Mouse (Mus musculus) forebrain, embryonic 11.5 days (tissue): Measurements from ENCODE around the gene Fam131a. TPM values are rescaled to one million over a fixed set of nuclear protein-coding genes. Genes with fewer than 3 reads are reported as not detected.

Source experiments
- ATAC-seq: fragments of 200-750 bp; cut with Nextera tagmentation; replicated peaks from 2 replicates; pipeline ENCODE4 v1.8.0; 2017; ENCODE audit warnings: moderate TSS enrichment; ENCODE audit not compliant: low FRiP score
- DNase-seq: peaks from one replicate; pipeline ENCODE4 v3.0.0-alpha.2; 2017; ENCODE audit warnings: low spot score
- H3K27ac ChIP-seq: fragments of 300-500 bp; sonication (generic); 2 replicates; pipeline ENCODE4 v1.5.1; 2014; ENCODE audit warnings: low read depth, low read length
- H3K27me3 ChIP-seq: fragments of 300-500 bp; sonication (generic); 2 replicates; pipeline ENCODE4 v1.6.1; 2014; ENCODE audit warnings: mild to moderate bottlenecking, low read length, mixed read lengths; ENCODE audit not compliant: control insufficient read depth, insufficient read depth
- H3K36me3 ChIP-seq: fragments of 300-500 bp; sonication (generic); 2 replicates; pipeline ENCODE4 v1.6.1; 2014; ENCODE audit warnings: mild to moderate bottlenecking, low read length, moderate library complexity, mixed read lengths; ENCODE audit not compliant: control insufficient read depth, insufficient read depth
- H3K4me1 ChIP-seq: fragments of 300-500 bp; sonication (generic); replicated peaks from 2 replicates; pipeline ENCODE4 v1.6.1; 2014; ENCODE audit warnings: low read length, mixed read lengths; ENCODE audit not compliant: control insufficient read depth, insufficient read depth
- H3K4me2 ChIP-seq: fragments of 300-500 bp; sonication (generic); 2 replicates; pipeline ENCODE4 v1.6.1; 2014; ENCODE audit warnings: low read depth, mild to moderate bottlenecking, low read length, moderate library complexity, mixed read lengths; ENCODE audit not compliant: severe bottlenecking
- H3K4me3 ChIP-seq: fragments of 300-500 bp; sonication (generic); 2 replicates; pipeline ENCODE4 v1.5.1; 2014; ENCODE audit warnings: low read depth, low read length
- H3K9ac ChIP-seq: fragments of 300-500 bp; sonication (generic); 2 replicates; pipeline ENCODE4 v1.6.1; 2014; ENCODE audit warnings: low read length
- H3K9me3 ChIP-seq: fragments of 300-500 bp; sonication (generic); 2 replicates; pipeline ENCODE4 v1.6.1; 2016; ENCODE audit warnings: low read length, mixed read lengths; ENCODE audit not compliant: control insufficient read depth
- WGBS: fragments of 180-500 bp; shearing (Covaris S2); extraction: QIAGEN DNeasy Blood & Tissue Kit; methylation state at CpG from one replicate; pipeline ENCODE4 v1.1.7; 2014; 5-methylcytosine and 5-hydroxymethylcytosine counted together
- polyA plus RNA-seq: library from polyadenylated mRNA; unstranded; fragments of >200 nt; fragmentation: Nextera tagmentation; extraction: Ambion mirVana; gene quantifications from 2 replicates; pipeline ENCODE4 v1.2.1, GENCODE M21; 2014

Fam131a gene
- polyA plus RNA-seq, 1 experiment from 2014 or later, result 15.2 TPM

GRCm38 (mm10) chr16:20701729-20702521, 8.9 kb downstream of the Fam131a start:
- Histone ChIP-seq H3K4me3 (0 out of 2 replicates have a peak overlapping the region, but pooled peaks have one; percentile 3), H3K27me3 (no peaks in the 10 kb centered on the region), H3K9me3 (no peaks in the 10 kb centered on the region), H3K9ac (peak overlapping the region; percentile 42), H3K4me1 (peaks cover 17% of the 10 kb centered on the region), H3K27ac (peak overlapping the region; percentile 62), H3K4me2 (peak overlapping the region; percentile 11; the same call in 1 of the 2 replicates), H3K36me3 (no peaks in the 10 kb centered on the region; the same call in 1 of the 2 replicates)
- DNase-seq (peak; percentile 67), ATAC-seq (peak; percentile 42)
- WGBS, result 13% methylated on average over 12 of the region's 12 CpGs

DNA sequence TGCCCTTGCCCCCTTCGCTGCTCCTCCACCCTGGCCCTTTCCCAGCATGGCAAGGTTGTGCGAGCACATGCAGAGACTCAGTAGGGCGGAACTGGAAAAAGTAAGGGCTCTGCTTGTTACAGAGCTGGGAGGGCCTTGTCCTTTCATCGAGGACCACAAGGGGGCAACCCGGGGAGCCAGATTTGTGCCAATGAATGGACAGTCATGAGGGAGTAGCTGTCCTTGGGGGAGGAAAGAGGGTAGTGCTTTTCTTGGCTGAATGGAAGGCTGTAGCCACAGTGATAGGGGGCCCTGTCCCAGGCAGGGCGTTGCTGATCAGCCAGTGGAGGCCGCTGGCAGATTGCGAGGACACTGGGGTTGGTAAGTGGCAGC, 9.5 kb downstream of the Fam131a start:
- Histone ChIP-seq H3K36me3 (no peaks in the 10 kb centered on the region; the same call in 1 of the 2 replicates), H3K4me2 (0 out of 2 replicates have a peak overlapping the region, but pooled peaks have one; percentile 11), H3K4me3 (no peak overlapping the region), H3K27me3 (no peaks in the 10 kb centered on the region), H3K4me1 (peaks cover 17% of the 10 kb centered on the region), H3K9me3 (no peaks in the 10 kb centered on the region), H3K9ac (peak overlapping the region; percentile 42), H3K27ac (peak overlapping the region; percentile 62)
- WGBS, result 6% methylated on average over 8 of the region's 8 CpGs
- ATAC-seq, result peak; percentile 63
- peak; percentile 85 for DNase-seq

DNA sequence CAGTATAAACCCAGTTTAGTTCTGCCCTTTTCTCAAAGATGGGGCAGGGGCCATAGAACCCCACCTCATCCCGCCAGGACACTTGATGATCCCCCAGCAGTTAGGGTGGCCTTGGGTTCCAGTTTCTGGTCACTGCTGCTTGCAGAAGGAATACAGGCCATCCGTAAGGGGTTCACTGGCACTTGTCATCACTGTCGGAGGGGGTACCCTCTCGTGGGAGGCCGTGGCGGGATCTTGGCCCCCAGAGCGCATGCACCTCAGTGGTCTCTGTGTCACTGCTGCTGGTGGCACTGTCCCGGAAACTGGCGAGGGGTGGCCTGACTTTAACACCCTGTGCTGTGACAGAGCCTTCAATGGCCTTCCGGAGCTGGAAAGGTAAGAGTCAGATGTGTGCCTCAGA, 10.0 kb downstream of the Fam131a start:
- H3K9ac ChIP-seq, result no peak overlapping the region
- no peak for ATAC-seq
- H3K27ac ChIP-seq, result no peak overlapping the region
- no peaks in the 10 kb centered on the region for H3K27me3 ChIP-seq
- DNase-seq, result no peak
- H3K4me1 ChIP-seq, result peaks cover 17% of the 10 kb centered on the region
- 94% methylated on average over 10 of the region's 10 CpGs for WGBS
- no peak overlapping the region for H3K4me3 ChIP-seq
- no peak overlapping the region for H3K4me2 ChIP-seq
- H3K9me3 ChIP-seq, result no peaks in the 10 kb centered on the region
- no peaks in the 10 kb centered on the region; the same call in 1 of the 2 replicates for H3K36me3 ChIP-seq

- 90% methylated on average over 6 of the region's 6 CpGs for WGBS
- ATAC-seq (no peak), DNase-seq (no peak)
- Histone ChIP-seq H3K9me3 (no peaks in the 10 kb centered on the region), H3K4me1 (peaks cover 17% of the 10 kb centered on the region), H3K27ac (no peak overlapping the region), H3K27me3 (no peaks in the 10 kb centered on the region), H3K9ac (no peak overlapping the region), H3K4me3 (no peak overlapping the region), H3K36me3 (no peaks in the 10 kb centered on the region; the same call in 1 of the 2 replicates), H3K4me2 (no peak overlapping the region)
Measured at GRCm38 (mm10) chr16:20703699-20704400, 10.8 kb downstream of the Fam131a start.

GRCm38 (mm10) chr16:20705786-20706185, 12.7 kb downstream of the Fam131a start:
- Histone ChIP-seq H3K4me3 (no peak overlapping the region), H3K9me3 (no peaks in the 10 kb centered on the region), H3K27ac (no peak overlapping the region), H3K9ac (no peak overlapping the region), H3K36me3 (no peaks in the 10 kb centered on the region; the same call in 1 of the 2 replicates), H3K4me1 (peaks cover 17% of the 10 kb centered on the region), H3K27me3 (no peaks in the 10 kb centered on the region), H3K4me2 (no peak overlapping the region)
- 90% methylated on average over 3 of the region's 3 CpGs for WGBS
- DNase-seq, result no peak
- no peak for ATAC-seq

- Histone ChIP-seq H3K4me2 (no peak overlapping the region), H3K27me3 (no peaks in the 10 kb centered on the region), H3K4me3 (no peak overlapping the region), H3K9me3 (no peaks in the 10 kb centered on the region), H3K9ac (no peak overlapping the region), H3K4me1 (peaks cover 14% of the 10 kb centered on the region), H3K27ac (no peak overlapping the region), H3K36me3 (no peaks in the 10 kb centered on the region; the same call in 1 of the 2 replicates)
- WGBS, result 93% methylated on average over 2 of the region's 2 CpGs
- ATAC-seq, result no peak
- no peak for DNase-seq
Measured at GRCm38 (mm10) chr16:20706407-20707055, 13.5 kb downstream of the Fam131a start.

- H3K36me3 ChIP-seq, result no peaks in the 10 kb centered on the region; the same call in 1 of the 2 replicates
- no peaks in the 10 kb centered on the region for H3K9me3 ChIP-seq
- H3K4me1 ChIP-seq, result peaks cover 3% of the 10 kb centered on the region; the same call in 1 of the 2 replicates
- no peak for DNase-seq
- 94% methylated on average over 21 of the region's 21 CpGs for WGBS
- H3K4me2 ChIP-seq, result no peak overlapping the region
- no peak overlapping the region for H3K4me3 ChIP-seq
- H3K27ac ChIP-seq, result no peak overlapping the region
- no peaks in the 10 kb centered on the region for H3K27me3 ChIP-seq
- H3K9ac ChIP-seq, result no peak overlapping the region
- ATAC-seq, result no peak
Measured at GRCm38 (mm10) chr16:20708220-20708938, 15.3 kb downstream of the Fam131a start.
